Mouse (Mus musculus): Measurements from ENCODE around the gene Map3k21. TPM values are rescaled to one million over a fixed set of nuclear protein-coding genes. Genes with fewer than 3 reads are reported as not detected.

Gene Map3k21
- total RNA-seq (2023) = not detected

DNA sequence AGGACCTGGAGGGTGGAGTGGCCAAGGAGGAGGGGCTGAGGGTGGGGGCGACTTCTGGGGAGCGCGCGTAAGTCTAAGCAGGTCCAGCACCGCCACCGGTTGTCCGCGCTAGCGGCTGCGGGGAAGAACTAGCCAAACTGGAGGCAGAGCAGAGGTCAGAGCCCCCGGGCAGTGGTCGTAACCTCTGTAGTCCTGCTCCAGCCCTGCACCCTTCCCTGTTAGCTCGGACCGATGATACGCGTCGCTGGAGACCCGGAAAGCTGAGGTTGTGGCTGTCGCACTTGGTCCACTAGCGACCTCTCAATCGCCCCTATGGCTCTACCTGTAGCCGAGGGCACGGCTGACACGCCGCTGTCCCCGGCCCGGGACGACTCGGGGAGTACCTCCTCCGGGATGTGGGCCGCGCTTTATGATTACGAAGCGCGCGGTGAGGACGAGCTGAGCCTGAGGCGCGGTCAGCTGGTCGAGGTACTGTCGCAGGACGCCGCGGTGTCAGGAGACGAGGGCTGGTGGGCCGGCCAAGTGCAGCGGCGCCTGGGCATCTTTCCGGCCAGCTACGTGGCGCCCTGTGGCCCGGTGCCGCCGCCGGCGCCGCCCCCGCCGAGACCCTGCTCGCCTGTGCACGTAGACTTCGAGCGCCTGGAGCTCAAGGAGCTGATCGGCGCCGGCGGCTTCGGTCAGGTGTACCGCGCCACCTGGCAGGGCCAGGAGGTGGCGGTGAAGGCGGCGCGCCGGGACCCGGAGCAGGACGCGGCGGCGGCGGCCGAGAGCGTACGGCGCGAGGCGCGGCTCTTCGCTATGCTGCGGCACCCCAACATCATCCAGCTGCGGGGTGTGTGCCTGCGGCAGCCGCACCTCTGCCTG is at the start of gene Map3k21:
Gene Map3k21 (plus strand): TSS at position 86 of the 864 bp plus-strand sequence.

DNA sequence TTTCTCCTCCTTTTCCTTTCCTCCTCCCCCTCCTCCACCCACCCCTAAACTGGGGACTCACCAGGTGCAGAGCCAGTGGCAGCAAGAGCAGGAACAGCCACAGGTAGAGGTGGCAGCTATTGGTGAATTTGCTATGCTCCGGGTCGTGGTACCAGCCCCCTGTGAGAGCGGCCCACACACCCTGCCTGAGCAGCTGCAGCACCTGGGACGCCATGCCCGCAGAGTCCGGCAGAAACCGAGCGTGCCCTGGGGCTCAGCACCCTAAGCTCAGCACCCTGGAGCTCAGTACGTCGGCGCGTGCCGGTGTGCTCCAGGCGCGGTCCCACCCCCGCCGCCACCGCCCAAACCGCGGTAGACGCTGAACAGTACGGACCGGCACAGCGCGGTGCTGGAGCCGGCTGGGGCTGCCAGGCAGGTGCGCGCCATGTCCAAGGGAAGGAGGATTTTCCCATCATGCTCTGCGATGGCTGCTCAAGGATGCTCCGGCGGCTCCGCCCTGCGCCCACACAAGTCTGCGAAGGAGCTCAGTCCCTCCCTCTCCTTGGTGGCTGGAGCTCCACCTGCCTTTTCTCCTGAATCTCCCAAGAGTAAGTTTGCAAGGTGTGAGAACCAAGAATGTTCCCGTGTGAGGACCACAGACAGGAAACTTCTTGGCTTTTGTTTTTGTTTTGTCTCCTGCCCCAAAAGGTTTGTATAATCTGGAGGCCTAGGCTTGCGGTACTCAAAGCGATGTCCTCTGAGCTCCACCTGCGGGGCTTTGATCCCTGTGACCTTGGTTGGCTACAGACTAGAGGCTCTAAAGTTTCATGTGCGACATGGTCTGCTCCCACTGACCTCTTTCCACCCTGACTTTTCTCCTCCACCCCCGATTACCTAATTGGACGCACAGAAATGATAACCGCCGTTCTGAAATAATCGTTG is 12.1 kb upstream of the Map3k21 start, which contains the start of gene Pcnx2:
Gene Pcnx2 (minus strand): TSS at position 450 of the 921 bp plus-strand sequence.

DNA sequence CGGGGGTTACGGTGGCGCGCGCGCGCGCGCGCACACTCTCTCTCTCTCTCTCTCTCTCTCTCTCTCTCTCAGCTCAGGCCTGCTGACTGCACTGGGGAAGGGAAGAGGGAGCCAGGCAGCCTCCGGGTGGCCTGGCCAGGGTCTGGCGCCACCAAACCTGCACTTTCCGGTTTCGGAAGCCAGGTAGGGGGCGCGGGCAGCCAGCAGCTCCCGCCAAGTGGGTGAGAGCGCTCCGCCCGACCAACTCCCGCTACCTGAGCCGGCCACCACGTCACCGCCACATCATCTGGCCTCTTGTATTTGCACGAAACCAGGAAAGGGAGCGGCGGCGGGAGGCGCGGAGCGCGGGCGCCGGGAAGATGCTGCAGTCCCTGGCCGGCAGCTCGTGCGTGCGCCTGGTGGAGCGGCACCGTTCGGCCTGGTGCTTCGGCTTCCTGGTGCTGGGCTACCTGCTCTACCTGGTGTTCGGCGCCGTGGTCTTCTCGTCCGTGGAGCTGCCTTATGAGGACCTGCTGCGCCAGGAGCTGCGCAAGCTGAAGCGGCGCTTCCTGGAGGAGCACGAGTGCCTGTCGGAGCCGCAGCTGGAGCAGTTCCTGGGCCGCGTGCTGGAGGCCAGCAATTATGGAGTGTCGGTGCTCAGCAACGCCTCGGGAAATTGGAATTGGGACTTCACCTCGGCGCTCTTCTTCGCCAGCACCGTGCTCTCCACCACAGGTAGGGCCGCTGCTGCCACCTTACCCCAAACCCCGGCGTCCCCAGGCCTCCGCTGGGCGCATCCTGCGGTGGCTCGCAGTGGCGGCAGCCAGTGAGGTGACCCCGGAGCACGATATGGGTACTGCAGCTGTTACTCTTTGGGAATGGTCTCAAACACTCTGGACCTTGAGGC is 85.1 kb downstream of the Map3k21 start, which contains the start of gene Kcnk1:
Gene Kcnk1 (plus strand): TSS at position 70 of the 886 bp plus-strand sequence.

Other genes starting within 250 kb of the Map3k21 start
- gene Map10, start 240.6 kb upstream of the Map3k21 start, total RNA-seq (2023) = 1 to 10 TPM; 1.1 to 1.3 TPM
- gene Ntpcr, start 180.5 kb upstream of the Map3k21 start, total RNA-seq (2023) = 10 to 100 TPM; 12.8 to 14.4 TPM
- gene Pcnx2, start 12.1 kb upstream of the Map3k21 start, total RNA-seq (2023) = under 1 TPM in 1 of 2 experiments, not detected in 1; 0.18 TPM
- gene Kcnk1, start 84.7 kb downstream of the Map3k21 start, total RNA-seq (2023) = not detected

Data from neutrophil, adult 83 days (primary cell).